Mouse (Mus musculus): Measurements from ENCODE around the gene Glul. TPM values are rescaled to one million over a fixed set of nuclear protein-coding genes. Genes with fewer than 3 reads are reported as not detected.

Gene Glul
- polyA plus RNA-seq, 1 experiment from 2014 or later: 114 TPM

GRCm38 (mm10) chr1:153910423-153910822 is 10.7 kb downstream of the Glul start:
- no peak overlapping the region for H3K4me3 ChIP-seq (replicated peaks)

GRCm38 (mm10) chr1:153911276-153911795 is 11.6 kb downstream of the Glul start:
- no peak for DNase-seq
- H3K36me3 ChIP-seq: peaks cover 51% of the 10 kb centered on the region
- no peak overlapping the region for H3K4me3 ChIP-seq (replicated peaks)
- no peak overlapping the region for H3K4me2 ChIP-seq
- ATAC-seq (ENCODE audit: low read depth): no peak
- H3K9ac ChIP-seq: no peak overlapping the region
- WGBS (ENCODE audit: insufficient replicate concordance): 78% methylated on average over 6 of the region's 6 CpGs
- peaks cover 21% of the 10 kb centered on the region for H3K4me1 ChIP-seq (replicated peaks)
- no peaks in the 10 kb centered on the region for H3K9me3 ChIP-seq (replicated peaks)
- H3K27ac ChIP-seq: no peak overlapping the region
- no peaks in the 10 kb centered on the region for H3K27me3 ChIP-seq

More at GRCm38 (mm10) chr1:153910423-153910822, 10.7 kb downstream of the Glul start:
- Histone ChIP-seq H3K36me3 (peaks cover 60% of the 10 kb centered on the region), H3K9me3 (replicated peaks) (no peaks in the 10 kb centered on the region), H3K27me3 (no peaks in the 10 kb centered on the region), H3K9ac (no peak overlapping the region), H3K4me1 (replicated peaks) (peaks cover 21% of the 10 kb centered on the region), H3K4me2 (no peak overlapping the region), H3K27ac (peak overlapping the region; percentile 47)
- ATAC-seq (ENCODE audit: low read depth) (peak; percentile 21; the same call in 1 of the 2 replicates), DNase-seq (no peak)
- WGBS (ENCODE audit: insufficient replicate concordance): 65% methylated on average over 5 of the region's 5 CpGs

GRCm38 (mm10) chr1:153913869-153914268 is 14.1 kb downstream of the Glul start:
- DNase-seq (no peak), ATAC-seq (ENCODE audit: low read depth) (no peak)
- Histone ChIP-seq H3K4me1 (replicated peaks) (peaks cover 21% of the 10 kb centered on the region), H3K36me3 (peaks cover 26% of the 10 kb centered on the region), H3K27ac (no peak overlapping the region), H3K4me2 (no peak overlapping the region), H3K9me3 (replicated peaks) (no peaks in the 10 kb centered on the region), H3K27me3 (no peaks in the 10 kb centered on the region), H3K9ac (no peak overlapping the region), H3K4me3 (replicated peaks) (no peak overlapping the region)
- 54% methylated on average over 3 of the region's 3 CpGs for WGBS (ENCODE audit: insufficient replicate concordance)

GRCm38 (mm10) chr1:153918521-153919206 is 18.9 kb downstream of the Glul start:
- H3K27me3 ChIP-seq: no peaks in the 10 kb centered on the region
- no peaks in the 10 kb centered on the region for H3K9me3 ChIP-seq (replicated peaks)
- no peak overlapping the region for H3K4me2 ChIP-seq
- H3K9ac ChIP-seq: no peak overlapping the region
- no peak overlapping the region for H3K27ac ChIP-seq
- no peak for ATAC-seq (ENCODE audit: low read depth)
- peaks cover 4% of the 10 kb centered on the region for H3K4me1 ChIP-seq (replicated peaks)
- DNase-seq: no peak
- WGBS (ENCODE audit: insufficient replicate concordance): 66% methylated on average over 3 of the region's 3 CpGs
- H3K36me3 ChIP-seq: no peaks in the 10 kb centered on the region
- no peak overlapping the region for H3K4me3 ChIP-seq (replicated peaks)

GRCm38 (mm10) chr1:153921642-153922041 is 21.9 kb downstream of the Glul start:
- Histone ChIP-seq H3K27ac (no peak overlapping the region), H3K36me3 (no peaks in the 10 kb centered on the region), H3K27me3 (no peaks in the 10 kb centered on the region), H3K4me1 (replicated peaks) (peaks cover 4% of the 10 kb centered on the region), H3K9ac (no peak overlapping the region), H3K9me3 (replicated peaks) (no peaks in the 10 kb centered on the region), H3K4me2 (no peak overlapping the region), H3K4me3 (replicated peaks) (no peak overlapping the region)
- ATAC-seq (ENCODE audit: low read depth) (no peak), DNase-seq (no peak)
- 60% methylated on average over 3 of the region's 3 CpGs for WGBS (ENCODE audit: insufficient replicate concordance)

GRCm38 (mm10) chr1:153922571-153923021 is 22.9 kb downstream of the Glul start:
- Histone ChIP-seq H3K27me3 (no peaks in the 10 kb centered on the region), H3K36me3 (no peaks in the 10 kb centered on the region), H3K4me2 (no peak overlapping the region), H3K9me3 (replicated peaks) (no peaks in the 10 kb centered on the region), H3K4me1 (replicated peaks) (peaks cover 4% of the 10 kb centered on the region), H3K4me3 (replicated peaks) (no peak overlapping the region), H3K9ac (no peak overlapping the region), H3K27ac (no peak overlapping the region)
- DNase-seq (no peak), ATAC-seq (ENCODE audit: low read depth) (no peak)
- WGBS (ENCODE audit: insufficient replicate concordance): 28% methylated on average over 5 of the region's 5 CpGs

GRCm38 (mm10) chr1:153924395-153925385 is 24.9 kb downstream of the Glul start:
- no peak overlapping the region for H3K27ac ChIP-seq
- H3K4me1 ChIP-seq (replicated peaks): peaks cover 4% of the 10 kb centered on the region
- no peak for ATAC-seq (ENCODE audit: low read depth)
- H3K36me3 ChIP-seq: no peaks in the 10 kb centered on the region
- DNase-seq: no peak
- H3K9me3 ChIP-seq (replicated peaks): no peaks in the 10 kb centered on the region
- WGBS (ENCODE audit: insufficient replicate concordance): 62% methylated on average over 6 of the region's 6 CpGs
- no peaks in the 10 kb centered on the region for H3K27me3 ChIP-seq
- H3K4me3 ChIP-seq (replicated peaks): no peak overlapping the region
- no peak overlapping the region for H3K4me2 ChIP-seq
- no peak overlapping the region for H3K9ac ChIP-seq

GRCm38 (mm10) chr1:153930431-153930830 is 30.7 kb downstream of the Glul start:
- no peaks in the 10 kb centered on the region for H3K9me3 ChIP-seq (replicated peaks)
- WGBS (ENCODE audit: insufficient replicate concordance): 65% methylated on average over 2 of the region's 2 CpGs
- no peak overlapping the region for H3K9ac ChIP-seq
- no peak for DNase-seq
- no peak overlapping the region for H3K27ac ChIP-seq
- ATAC-seq (ENCODE audit: low read depth): no peak
- no peaks in the 10 kb centered on the region for H3K36me3 ChIP-seq
- H3K27me3 ChIP-seq: no peaks in the 10 kb centered on the region
- H3K4me1 ChIP-seq (replicated peaks): no peaks in the 10 kb centered on the region
- H3K4me3 ChIP-seq (replicated peaks): no peak overlapping the region
- H3K4me2 ChIP-seq: no peak overlapping the region

GRCm38 (mm10) chr1:153933772-153934171 is 34.0 kb downstream of the Glul start:
- WGBS (ENCODE audit: insufficient replicate concordance): 59% methylated on average over 1 of the region's 1 CpGs
- DNase-seq (no peak), ATAC-seq (ENCODE audit: low read depth) (no peak)
- H3K4me1 ChIP-seq (replicated peaks): peaks cover 6% of the 10 kb centered on the region
- H3K27ac ChIP-seq: no peak overlapping the region
- no peak overlapping the region for H3K4me2 ChIP-seq
- no peak overlapping the region for H3K4me3 ChIP-seq (replicated peaks)
- no peaks in the 10 kb centered on the region for H3K27me3 ChIP-seq
- H3K9ac ChIP-seq: no peak overlapping the region
- no peaks in the 10 kb centered on the region for H3K36me3 ChIP-seq
- H3K9me3 ChIP-seq (replicated peaks): peaks cover 5% of the 10 kb centered on the region; the same call in 1 of the 2 replicates

GRCm38 (mm10) chr1:153935844-153936380 is 36.2 kb downstream of the Glul start:
- ATAC-seq (ENCODE audit: low read depth) (no peak), DNase-seq (no peak)
- Histone ChIP-seq H3K4me3 (replicated peaks) (no peak overlapping the region), H3K9ac (no peak overlapping the region), H3K27ac (no peak overlapping the region), H3K4me2 (no peak overlapping the region), H3K27me3 (no peaks in the 10 kb centered on the region), H3K4me1 (replicated peaks) (peaks cover 6% of the 10 kb centered on the region), H3K36me3 (no peaks in the 10 kb centered on the region), H3K9me3 (replicated peaks) (peaks cover 5% of the 10 kb centered on the region; the same call in 1 of the 2 replicates)
- 70% methylated on average over 12 of the region's 12 CpGs for WGBS (ENCODE audit: insufficient replicate concordance)

GRCm38 (mm10) chr1:153937025-153937424 is 37.3 kb downstream of the Glul start:
- Histone ChIP-seq H3K27ac (no peak overlapping the region), H3K36me3 (no peaks in the 10 kb centered on the region), H3K9me3 (replicated peaks) (peaks cover 5% of the 10 kb centered on the region; the same call in 1 of the 2 replicates), H3K27me3 (no peaks in the 10 kb centered on the region), H3K4me3 (replicated peaks) (no peak overlapping the region), H3K4me2 (no peak overlapping the region), H3K4me1 (replicated peaks) (peaks cover 6% of the 10 kb centered on the region), H3K9ac (no peak overlapping the region)
- no peak for DNase-seq
- peak; percentile 79 for ATAC-seq (ENCODE audit: low read depth)
- 86% methylated on average over 2 of the region's 2 CpGs for WGBS (ENCODE audit: insufficient replicate concordance)
